Mouse (Mus musculus): ENCODE data around the gene Smim27.
"Not testable (repeated sequence)": the region's sequence is repeated elsewhere in the genome, so short reads cannot be mapped to it uniquely, and the experiment has no call there.

Gene Smim27

GRCm38 (mm10) chr4:40254385-40255103 lies 14.8 kb upstream of the Smim27 start:
- no peak for DNase-seq (ENCODE audit: extremely low read depth, insufficient read length, low spot score)

- DNase-seq (ENCODE audit: extremely low read depth, insufficient read length, low spot score), result no peak
Measured at GRCm38 (mm10) chr4:40264321-40264720, 5.1 kb upstream of the Smim27 start.

- DNase-seq (ENCODE audit: extremely low read depth, insufficient read length, low spot score), result no peak
Measured at GRCm38 (mm10) chr4:40267681-40268080, 1.7 kb upstream of the Smim27 start.

GRCm38 (mm10) chr4:40268204-40268813 lies 1.1 kb upstream of the Smim27 start:
- peak; percentile 88 for DNase-seq (ENCODE audit: extremely low read depth, insufficient read length, low spot score)

- no peak for DNase-seq (ENCODE audit: extremely low read depth, insufficient read length, low spot score)
Measured at GRCm38 (mm10) chr4:40268835-40269234, 544 bp upstream of the Smim27 start.

- no peak for DNase-seq (ENCODE audit: extremely low read depth, insufficient read length, low spot score)
Measured at GRCm38 (mm10) chr4:40278880-40279275, 9.5 kb downstream of the Smim27 start.

- DNase-seq (ENCODE audit: extremely low read depth, insufficient read length, low spot score), result peak; percentile 100
Measured at GRCm38 (mm10) chr4:40279276-40279900, 10.0 kb downstream of the Smim27 start, which contains the start of gene Ndufb6. Gene Ndufb6 (minus strand): TSS chr4:40279421.

GRCm38 (mm10) chr4:40285582-40285981 lies 16.2 kb downstream of the Smim27 start:
- no peak for DNase-seq (ENCODE audit: extremely low read depth, insufficient read length, low spot score)

GRCm38 (mm10) chr4:40287415-40287814 lies 18.0 kb downstream of the Smim27 start:
- no peak for DNase-seq (ENCODE audit: extremely low read depth, insufficient read length, low spot score)

- no peak for DNase-seq (ENCODE audit: extremely low read depth, insufficient read length, low spot score)
Measured at GRCm38 (mm10) chr4:40289046-40289445, 19.7 kb downstream of the Smim27 start.

GRCm38 (mm10) chr4:40291511-40291910 lies 22.1 kb downstream of the Smim27 start:
- not testable (repeated sequence) for DNase-seq (ENCODE audit: extremely low read depth, insufficient read length, low spot score)

GRCm38 (mm10) chr4:40299169-40299568 lies 29.8 kb downstream of the Smim27 start:
- no peak for DNase-seq (ENCODE audit: extremely low read depth, insufficient read length, low spot score)

- peak; percentile 50 for DNase-seq (ENCODE audit: extremely low read depth, insufficient read length, low spot score)
Measured at GRCm38 (mm10) chr4:40301076-40301789, 31.9 kb downstream of the Smim27 start.

GRCm38 (mm10) chr4:40302445-40303125 lies 33.2 kb downstream of the Smim27 start:
- no peak for DNase-seq (ENCODE audit: extremely low read depth, insufficient read length, low spot score)

GRCm38 (mm10) chr4:40309682-40310081 lies 40.3 kb downstream of the Smim27 start:
- no peak for DNase-seq (ENCODE audit: extremely low read depth, insufficient read length, low spot score)

GRCm38 (mm10) chr4:40310796-40311383 lies 41.5 kb downstream of the Smim27 start:
- DNase-seq (ENCODE audit: extremely low read depth, insufficient read length, low spot score), result no peak

GRCm38 (mm10) chr4:40312213-40312612 lies 42.8 kb downstream of the Smim27 start:
- DNase-seq (ENCODE audit: extremely low read depth, insufficient read length, low spot score), result no peak

- no peak for DNase-seq (ENCODE audit: extremely low read depth, insufficient read length, low spot score)
Measured at GRCm38 (mm10) chr4:40313026-40313425, 43.6 kb downstream of the Smim27 start.

GRCm38 (mm10) chr4:40317404-40317803 lies 48.0 kb downstream of the Smim27 start:
- no peak for DNase-seq (ENCODE audit: extremely low read depth, insufficient read length, low spot score)

Data from 3134 (cell line).